Mouse (Mus musculus) forebrain, embryonic 11.5 days (tissue): ENCODE measurements around the gene Hand2. TPM values are rescaled to one million over a fixed set of nuclear protein-coding genes. Genes with fewer than 3 reads are reported as not detected.
A peak's percentile ranks its signal among the peaks of the same experiment; 100 is the strongest.

Source experiments
- ATAC-seq: fragments of 200-750 bp; cut with Nextera tagmentation; replicated peaks from 2 replicates; pipeline ENCODE4 v1.8.0; 2017; ENCODE audit warnings: moderate TSS enrichment; ENCODE audit not compliant: low FRiP score
- DNase-seq: peaks from one replicate; pipeline ENCODE4 v3.0.0-alpha.2; 2017; ENCODE audit warnings: low spot score
- H3K27ac ChIP-seq: fragments of 300-500 bp; sonication (generic); 2 replicates; pipeline ENCODE4 v1.5.1; 2014; ENCODE audit warnings: low read depth, low read length
- H3K27me3 ChIP-seq: fragments of 300-500 bp; sonication (generic); 2 replicates; pipeline ENCODE4 v1.6.1; 2014; ENCODE audit warnings: mild to moderate bottlenecking, low read length, mixed read lengths; ENCODE audit not compliant: control insufficient read depth, insufficient read depth
- H3K36me3 ChIP-seq: fragments of 300-500 bp; sonication (generic); 2 replicates; pipeline ENCODE4 v1.6.1; 2014; ENCODE audit warnings: mild to moderate bottlenecking, low read length, moderate library complexity, mixed read lengths; ENCODE audit not compliant: control insufficient read depth, insufficient read depth
- H3K4me1 ChIP-seq: fragments of 300-500 bp; sonication (generic); replicated peaks from 2 replicates; pipeline ENCODE4 v1.6.1; 2014; ENCODE audit warnings: low read length, mixed read lengths; ENCODE audit not compliant: control insufficient read depth, insufficient read depth
- H3K4me2 ChIP-seq: fragments of 300-500 bp; sonication (generic); 2 replicates; pipeline ENCODE4 v1.6.1; 2014; ENCODE audit warnings: low read depth, mild to moderate bottlenecking, low read length, moderate library complexity, mixed read lengths; ENCODE audit not compliant: severe bottlenecking
- H3K4me3 ChIP-seq: fragments of 300-500 bp; sonication (generic); 2 replicates; pipeline ENCODE4 v1.5.1; 2014; ENCODE audit warnings: low read depth, low read length
- H3K9ac ChIP-seq: fragments of 300-500 bp; sonication (generic); 2 replicates; pipeline ENCODE4 v1.6.1; 2014; ENCODE audit warnings: low read length
- H3K9me3 ChIP-seq: fragments of 300-500 bp; sonication (generic); 2 replicates; pipeline ENCODE4 v1.6.1; 2016; ENCODE audit warnings: low read length, mixed read lengths; ENCODE audit not compliant: control insufficient read depth
- WGBS: fragments of 180-500 bp; shearing (Covaris S2); extraction: QIAGEN DNeasy Blood & Tissue Kit; methylation state at CpG from one replicate; pipeline ENCODE4 v1.1.7; 2014; 5-methylcytosine and 5-hydroxymethylcytosine counted together
- polyA plus RNA-seq: library from polyadenylated mRNA; unstranded; fragments of >200 nt; fragmentation: Nextera tagmentation; extraction: Ambion mirVana; gene quantifications from 2 replicates; pipeline ENCODE4 v1.2.1, GENCODE M21; 2014

Gene Hand2
- polyA plus RNA-seq, 1 experiment from 2014 or later: not detected

GRCm38 (mm10) chr8:57328931-57329341 is 8.2 kb downstream of the Hand2 start:
- Histone ChIP-seq H3K4me3 (peak overlapping the region; percentile 1; the same call in 1 of the 2 replicates), H3K36me3 (no peaks in the 10 kb centered on the region), H3K27me3 (peaks cover 92% of the 10 kb centered on the region), H3K9me3 (no peaks in the 10 kb centered on the region), H3K27ac (no peak overlapping the region), H3K4me1 (peaks cover 5% of the 10 kb centered on the region; the same call in 1 of the 2 replicates), H3K9ac (no peak overlapping the region), H3K4me2 (peak overlapping the region; percentile 16; the same call in 1 of the 2 replicates)
- under 1% methylated on average over 19 of the region's 19 CpGs for WGBS
- DNase-seq (peak; percentile 64), ATAC-seq (no peak; the same call in 1 of the 2 replicates)

DNA sequence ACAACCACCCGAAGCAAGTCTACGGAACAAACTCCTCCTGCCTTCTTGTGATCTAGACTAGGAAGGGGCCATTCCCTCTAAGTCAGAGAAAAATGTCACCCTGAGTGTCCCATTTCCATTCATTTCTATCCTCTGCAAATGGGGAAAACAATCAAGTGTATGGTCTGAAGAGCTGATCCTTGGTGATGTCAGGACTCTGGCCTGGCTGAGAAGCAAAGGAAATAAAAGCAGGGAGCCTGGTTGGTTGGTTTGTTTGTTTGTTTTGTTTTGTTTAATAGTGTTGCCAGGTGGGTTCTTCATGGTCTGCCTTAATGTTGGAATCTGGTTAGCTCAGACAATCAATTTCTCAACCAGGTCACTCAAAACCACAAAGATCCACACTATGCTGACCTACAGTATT is 9.3 kb downstream of the Hand2 start:
- DNase-seq: no peak
- no peaks in the 10 kb centered on the region for H3K36me3 ChIP-seq
- WGBS: 8% methylated on average over 2 of the region's 2 CpGs
- H3K4me2 ChIP-seq: no peak overlapping the region
- no peak for ATAC-seq
- H3K27me3 ChIP-seq: peaks cover 95% of the 10 kb centered on the region
- H3K4me1 ChIP-seq: peaks cover 5% of the 10 kb centered on the region; the same call in 1 of the 2 replicates
- H3K27ac ChIP-seq: no peak overlapping the region
- H3K9me3 ChIP-seq: no peaks in the 10 kb centered on the region
- H3K4me3 ChIP-seq: no peak overlapping the region
- H3K9ac ChIP-seq: no peak overlapping the region

GRCm38 (mm10) chr8:57331727-57332630 is 11.2 kb downstream of the Hand2 start:
- Histone ChIP-seq H3K4me1 (peaks cover 5% of the 10 kb centered on the region; the same call in 1 of the 2 replicates), H3K9me3 (no peaks in the 10 kb centered on the region), H3K9ac (no peak overlapping the region), H3K4me2 (no peak overlapping the region), H3K27me3 (peaks cover 96% of the 10 kb centered on the region), H3K27ac (no peak overlapping the region), H3K36me3 (no peaks in the 10 kb centered on the region), H3K4me3 (no peak overlapping the region)
- ATAC-seq (no peak), DNase-seq (peak; percentile 51)
- under 1% methylated on average over 29 of the region's 29 CpGs for WGBS

DNA sequence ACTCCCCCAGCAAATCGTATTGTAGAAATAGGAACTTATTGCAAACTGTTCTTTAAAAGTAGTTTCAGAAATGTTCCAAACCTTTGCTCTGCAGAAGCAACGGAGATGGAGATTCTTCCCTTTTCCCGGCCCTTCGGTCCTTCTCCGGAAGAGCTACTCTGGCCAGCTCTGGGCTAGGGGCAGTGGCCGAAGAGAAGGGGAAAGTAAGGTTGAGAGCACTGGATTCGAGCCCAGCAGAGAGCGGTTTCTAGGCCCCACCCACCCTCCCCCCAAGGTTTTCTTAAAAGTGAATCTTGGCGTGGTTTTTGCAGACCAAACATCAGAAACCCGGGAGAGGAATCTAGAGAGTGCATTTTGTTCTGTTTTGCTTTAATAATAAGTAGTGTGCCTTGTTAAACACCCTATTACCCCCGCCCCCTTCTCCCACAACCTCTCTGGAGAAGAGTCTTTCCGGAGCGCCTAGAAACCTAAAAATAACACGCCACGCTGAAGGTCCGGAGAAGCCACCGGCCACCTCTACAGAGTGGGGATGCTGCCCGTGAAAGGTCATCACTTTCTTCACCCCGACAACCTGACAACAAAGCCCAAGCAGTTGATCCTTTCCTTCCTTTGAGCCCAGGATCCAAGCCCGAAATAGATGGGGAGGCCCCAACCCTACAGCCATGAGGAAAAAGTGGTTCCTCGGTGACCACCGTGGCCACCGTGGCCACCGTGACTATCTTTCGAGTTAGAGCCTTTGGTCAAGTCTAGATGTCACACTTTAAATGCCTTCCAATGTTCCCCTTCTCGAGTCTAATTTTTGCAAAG is 12.1 kb downstream of the Hand2 start:
- Histone ChIP-seq H3K4me1 (peaks cover 5% of the 10 kb centered on the region; the same call in 1 of the 2 replicates), H3K4me3 (no peak overlapping the region), H3K4me2 (no peak overlapping the region), H3K36me3 (no peaks in the 10 kb centered on the region), H3K9me3 (no peaks in the 10 kb centered on the region), H3K9ac (no peak overlapping the region), H3K27me3 (peaks cover 96% of the 10 kb centered on the region), H3K27ac (no peak overlapping the region)
- ATAC-seq (no peak), DNase-seq (peak; percentile 48)
- WGBS: under 1% methylated on average over 26 of the region's 26 CpGs

- DNase-seq (peak; percentile 55), ATAC-seq (0 out of 2 replicates have a peak, but pooled peaks have one; percentile 22)
- Histone ChIP-seq H3K36me3 (no peaks in the 10 kb centered on the region), H3K9me3 (no peaks in the 10 kb centered on the region), H3K4me1 (peaks cover 5% of the 10 kb centered on the region; the same call in 1 of the 2 replicates), H3K27me3 (peaks cover 96% of the 10 kb centered on the region), H3K9ac (no peak overlapping the region), H3K27ac (no peak overlapping the region), H3K4me3 (no peak overlapping the region), H3K4me2 (no peak overlapping the region)
- 0% methylated on average over 9 of the region's 9 CpGs for WGBS
Observed at GRCm38 (mm10) chr8:57333483-57333770, 12.6 kb downstream of the Hand2 start.

DNA sequence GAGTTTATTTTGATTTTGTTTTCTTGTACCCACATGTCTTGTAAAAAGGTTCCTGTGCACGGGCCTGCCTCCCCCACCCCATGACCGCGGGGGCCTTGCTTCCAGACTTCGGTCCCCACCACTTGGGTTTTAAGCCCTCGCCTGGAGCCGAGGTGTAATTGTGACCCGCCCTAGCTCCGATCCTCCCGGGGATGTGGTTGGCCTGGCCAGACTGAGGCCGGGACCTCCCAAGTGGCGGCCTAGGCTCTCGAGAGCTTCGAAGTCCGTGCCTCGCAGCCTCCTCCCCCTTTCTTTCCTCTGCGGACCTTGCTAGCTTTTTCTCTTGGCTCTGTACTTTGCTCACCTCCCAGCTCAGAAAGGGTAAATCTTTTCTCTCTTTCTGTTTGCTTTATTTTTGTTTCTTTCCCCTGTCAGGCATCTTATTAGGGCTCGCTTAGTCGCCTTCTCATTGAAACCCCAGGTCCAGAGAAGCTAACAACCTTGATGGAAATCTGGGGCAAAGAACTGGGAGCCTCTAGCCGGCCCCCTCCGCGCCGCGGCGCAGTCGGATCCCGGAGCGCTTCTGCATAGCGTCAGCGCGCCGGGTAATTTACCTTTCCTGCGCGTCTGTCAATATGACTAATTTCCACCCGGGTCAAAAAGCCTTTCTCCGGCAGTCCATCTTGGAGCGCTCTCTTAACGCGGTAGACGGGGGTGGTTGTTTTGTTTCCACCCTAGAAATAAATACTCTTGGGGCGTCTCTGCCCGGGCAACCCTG is 13.2 kb downstream of the Hand2 start:
- peak; percentile 72 for DNase-seq
- no peak overlapping the region for H3K4me2 ChIP-seq
- H3K27me3 ChIP-seq: peaks cover 96% of the 10 kb centered on the region

GRCm38 (mm10) chr8:57334714-57335113 is 13.9 kb downstream of the Hand2 start:
- Histone ChIP-seq H3K36me3 (no peaks in the 10 kb centered on the region), H3K4me2 (no peak overlapping the region), H3K4me1 (no peaks in the 10 kb centered on the region), H3K9ac (no peak overlapping the region), H3K9me3 (no peaks in the 10 kb centered on the region), H3K27me3 (peaks cover 96% of the 10 kb centered on the region), H3K27ac (no peak overlapping the region), H3K4me3 (no peak overlapping the region)
- ATAC-seq: no peak
- DNase-seq: peak; percentile 45
- WGBS: 3% methylated on average over 5 of the region's 5 CpGs

More for the DNA sequence above, 13.2 kb downstream of the Hand2 start:
- ATAC-seq: peak; percentile 59
- H3K9me3 ChIP-seq: no peaks in the 10 kb centered on the region
- H3K9ac ChIP-seq: no peak overlapping the region
- H3K27ac ChIP-seq: no peak overlapping the region
- under 1% methylated on average over 41 of the region's 41 CpGs for WGBS
- H3K4me3 ChIP-seq: no peak overlapping the region
- peaks cover 1% of the 10 kb centered on the region; the same call in 1 of the 2 replicates for H3K4me1 ChIP-seq
- H3K36me3 ChIP-seq: no peaks in the 10 kb centered on the region
